Mouse (Mus musculus): Measurements from ENCODE around the gene Ugt1a6b. TPM values are rescaled to one million over a fixed set of nuclear protein-coding genes. Genes with fewer than 3 reads are reported as not detected.
"Not testable (repeated sequence)": the region's sequence is repeated elsewhere in the genome, so short reads cannot be mapped to it uniquely, and the experiment has no call there.

Ugt1a6b gene
- polyA plus RNA-seq, 1 experiment from 2014 or later, result 4.0 TPM

GRCm38 (mm10) chr1:88109027-88109557, 6.0 kb downstream of the Ugt1a6b start:
- H3K9ac ChIP-seq (ENCODE audit: low read depth, low read length); ATAC-seq; H3K9me3 ChIP-seq (ENCODE audit: control insufficient read depth, low read length); H3K4me1 ChIP-seq (ENCODE audit: control insufficient read depth, insufficient read depth, low read depth, low read length); H3K27ac ChIP-seq (ENCODE audit: low read depth, low read length); H3K27me3 ChIP-seq (replicated peaks; ENCODE audit: control insufficient read depth, insufficient read depth, low read length); H3K4me2 ChIP-seq (ENCODE audit: low read length); H3K4me3 ChIP-seq (ENCODE audit: low read length); H3K36me3 ChIP-seq (ENCODE audit: control insufficient read depth, insufficient read depth, low read length): not testable (repeated sequence)
- WGBS, result 68% methylated on average over 2 of the region's 2 CpGs

DNA sequence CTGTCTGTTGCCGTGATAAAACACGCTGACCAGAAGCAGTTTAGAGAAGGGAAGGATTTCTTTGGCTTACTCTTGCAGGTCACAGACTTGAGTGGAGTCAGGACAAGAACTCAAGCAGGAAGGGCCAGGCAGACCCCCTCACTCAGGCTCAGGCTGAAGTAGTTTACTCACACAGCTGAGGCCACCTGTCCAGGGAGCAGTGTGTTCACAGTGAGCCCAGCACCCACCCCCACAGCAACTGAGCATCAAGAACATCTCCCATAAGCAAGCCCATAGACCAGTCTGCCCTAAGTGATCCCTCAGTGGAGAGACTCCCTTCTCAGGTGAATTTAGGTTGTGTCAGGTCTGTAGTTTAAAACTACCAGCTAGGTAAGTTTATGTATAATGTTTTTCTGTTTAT, 6.6 kb downstream of the Ugt1a6b start:
- not testable (repeated sequence) for H3K27me3 ChIP-seq (replicated peaks; ENCODE audit: control insufficient read depth, insufficient read depth, low read length); H3K4me1 ChIP-seq (ENCODE audit: control insufficient read depth, insufficient read depth, low read depth, low read length); H3K9ac ChIP-seq (ENCODE audit: low read depth, low read length); H3K36me3 ChIP-seq (ENCODE audit: control insufficient read depth, insufficient read depth, low read length); H3K27ac ChIP-seq (ENCODE audit: low read depth, low read length); H3K4me3 ChIP-seq (ENCODE audit: low read length); H3K4me2 ChIP-seq (ENCODE audit: low read length); H3K9me3 ChIP-seq (ENCODE audit: control insufficient read depth, low read length); ATAC-seq
- WGBS, result 84% methylated on average over 2 of the region's 2 CpGs

DNA sequence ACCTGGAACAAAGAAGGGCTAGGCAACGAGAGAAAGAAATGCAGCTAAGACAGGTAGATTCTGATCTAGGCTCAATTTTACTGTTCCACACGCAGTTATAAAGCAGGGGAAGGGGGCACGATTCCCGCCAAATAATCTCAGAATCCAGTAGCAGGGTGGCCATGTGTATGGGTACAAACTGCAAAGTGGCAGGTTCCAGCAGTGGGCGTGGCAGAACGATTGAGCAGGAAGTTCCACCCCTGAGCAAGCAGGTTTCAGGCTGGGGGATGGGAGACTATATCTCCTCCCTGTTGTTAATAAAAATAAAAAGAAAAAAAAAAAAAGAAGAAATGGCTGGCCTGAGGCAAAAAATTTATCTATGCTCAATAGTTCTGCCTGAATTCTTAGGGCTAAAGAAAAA, 9.7 kb downstream of the Ugt1a6b start:
- 93% methylated on average over 6 of the region's 6 CpGs for WGBS
- not testable (repeated sequence) for ATAC-seq; H3K27ac ChIP-seq (ENCODE audit: low read depth, low read length); H3K4me2 ChIP-seq (ENCODE audit: low read length); H3K4me1 ChIP-seq (ENCODE audit: control insufficient read depth, insufficient read depth, low read depth, low read length); H3K27me3 ChIP-seq (replicated peaks; ENCODE audit: control insufficient read depth, insufficient read depth, low read length); H3K36me3 ChIP-seq (ENCODE audit: control insufficient read depth, insufficient read depth, low read length); H3K4me3 ChIP-seq (ENCODE audit: low read length); H3K9me3 ChIP-seq (ENCODE audit: control insufficient read depth, low read length); H3K9ac ChIP-seq (ENCODE audit: low read depth, low read length)

GRCm38 (mm10) chr1:88120550-88120949, 17.5 kb downstream of the Ugt1a6b start:
- not testable (repeated sequence) for H3K9me3 ChIP-seq (ENCODE audit: control insufficient read depth, low read length); ATAC-seq; H3K36me3 ChIP-seq (ENCODE audit: control insufficient read depth, insufficient read depth, low read length); H3K4me2 ChIP-seq (ENCODE audit: low read length); H3K4me1 ChIP-seq (ENCODE audit: control insufficient read depth, insufficient read depth, low read depth, low read length); H3K27me3 ChIP-seq (replicated peaks; ENCODE audit: control insufficient read depth, insufficient read depth, low read length); H3K9ac ChIP-seq (ENCODE audit: low read depth, low read length); H3K4me3 ChIP-seq (ENCODE audit: low read length); H3K27ac ChIP-seq (ENCODE audit: low read depth, low read length)
- 12% methylated on average over 4 of the region's 4 CpGs for WGBS

DNA sequence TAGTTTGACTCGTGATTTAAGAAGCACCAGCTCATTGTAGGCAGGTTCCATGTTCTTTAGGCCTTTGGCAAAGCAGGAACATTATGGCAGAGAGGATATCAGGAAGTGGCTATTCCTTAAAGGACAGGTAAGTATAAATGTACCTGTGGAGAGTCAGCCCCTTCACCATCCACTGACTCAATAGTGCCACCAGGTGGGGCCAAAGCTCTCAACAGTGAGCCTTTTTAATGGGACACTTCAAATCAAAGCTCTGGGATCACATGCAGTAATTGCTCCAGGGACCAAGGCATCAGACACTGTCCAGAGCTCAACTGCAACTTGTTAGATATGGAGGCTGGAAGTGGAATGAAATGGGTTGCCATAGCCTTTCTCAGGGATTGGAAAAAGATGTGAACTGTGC, 18.5 kb downstream of the Ugt1a6b start:
- ATAC-seq; H3K36me3 ChIP-seq (ENCODE audit: control insufficient read depth, insufficient read depth, low read length); H3K4me3 ChIP-seq (ENCODE audit: low read length); H3K27ac ChIP-seq (ENCODE audit: low read depth, low read length); H3K4me1 ChIP-seq (ENCODE audit: control insufficient read depth, insufficient read depth, low read depth, low read length); H3K4me2 ChIP-seq (ENCODE audit: low read length); H3K9me3 ChIP-seq (ENCODE audit: control insufficient read depth, low read length); H3K27me3 ChIP-seq (replicated peaks; ENCODE audit: control insufficient read depth, insufficient read depth, low read length); H3K9ac ChIP-seq (ENCODE audit: low read depth, low read length): not testable (repeated sequence)
- WGBS, result no CpG with 5 or more reads among the region's 1 CpGs

GRCm38 (mm10) chr1:88125827-88126360, 22.8 kb downstream of the Ugt1a6b start:
- not testable (repeated sequence) for H3K36me3 ChIP-seq (ENCODE audit: control insufficient read depth, insufficient read depth, low read length); H3K4me3 ChIP-seq (ENCODE audit: low read length); ATAC-seq; H3K9ac ChIP-seq (ENCODE audit: low read depth, low read length); H3K4me2 ChIP-seq (ENCODE audit: low read length); H3K27ac ChIP-seq (ENCODE audit: low read depth, low read length); H3K27me3 ChIP-seq (replicated peaks; ENCODE audit: control insufficient read depth, insufficient read depth, low read length); H3K9me3 ChIP-seq (ENCODE audit: control insufficient read depth, low read length); H3K4me1 ChIP-seq (ENCODE audit: control insufficient read depth, insufficient read depth, low read depth, low read length)
- 85% methylated on average over 3 of the region's 4 CpGs for WGBS

GRCm38 (mm10) chr1:88129091-88129490, 26.0 kb downstream of the Ugt1a6b start:
- not testable (repeated sequence) for H3K9ac ChIP-seq (ENCODE audit: low read depth, low read length); H3K4me1 ChIP-seq (ENCODE audit: control insufficient read depth, insufficient read depth, low read depth, low read length); ATAC-seq; H3K27me3 ChIP-seq (replicated peaks; ENCODE audit: control insufficient read depth, insufficient read depth, low read length); H3K36me3 ChIP-seq (ENCODE audit: control insufficient read depth, insufficient read depth, low read length); H3K9me3 ChIP-seq (ENCODE audit: control insufficient read depth, low read length); H3K4me3 ChIP-seq (ENCODE audit: low read length); H3K4me2 ChIP-seq (ENCODE audit: low read length); H3K27ac ChIP-seq (ENCODE audit: low read depth, low read length)
- WGBS, result 89% methylated on average over 2 of the region's 2 CpGs

- ATAC-seq; H3K9me3 ChIP-seq (ENCODE audit: control insufficient read depth, low read length); H3K27ac ChIP-seq (ENCODE audit: low read depth, low read length); H3K27me3 ChIP-seq (replicated peaks; ENCODE audit: control insufficient read depth, insufficient read depth, low read length); H3K4me1 ChIP-seq (ENCODE audit: control insufficient read depth, insufficient read depth, low read depth, low read length); H3K4me3 ChIP-seq (ENCODE audit: low read length); H3K4me2 ChIP-seq (ENCODE audit: low read length); H3K36me3 ChIP-seq (ENCODE audit: control insufficient read depth, insufficient read depth, low read length); H3K9ac ChIP-seq (ENCODE audit: low read depth, low read length): not testable (repeated sequence)
- 86% methylated on average over 1 of the region's 1 CpGs for WGBS
These were observed 27.2 kb downstream of the Ugt1a6b start for GRCm38 (mm10) chr1:88130223-88130622.

DNA sequence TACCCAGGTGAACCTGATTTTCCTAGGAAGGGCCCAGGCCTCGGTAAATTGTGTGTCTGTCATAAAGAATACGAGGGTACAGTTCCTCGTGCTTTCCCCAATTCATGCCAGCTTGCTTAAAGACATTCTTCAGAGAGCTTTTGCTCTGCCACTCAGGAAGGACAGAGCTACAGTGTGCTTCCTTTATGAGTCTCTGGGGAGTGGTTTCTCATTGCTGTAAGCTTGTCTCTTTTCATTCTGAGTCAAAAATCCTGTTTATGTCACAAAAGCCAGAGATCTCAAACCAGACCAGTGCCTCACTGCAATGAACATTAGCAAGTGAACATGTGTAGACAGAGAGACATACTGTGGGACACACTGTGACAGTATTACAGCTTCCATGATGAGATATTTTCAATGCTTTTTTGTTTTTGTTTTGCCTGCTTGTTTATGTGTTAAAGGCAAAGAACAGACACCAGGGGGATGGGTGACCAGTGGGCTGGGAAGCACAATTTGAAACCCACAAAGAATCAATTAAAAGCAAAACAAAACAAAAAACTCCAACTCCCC, 30.9 kb downstream of the Ugt1a6b start:
- WGBS, result 61% methylated on average over 3 of the region's 3 CpGs

More for the DNA sequence above, 30.9 kb downstream of the Ugt1a6b start:
- Histone ChIP-seq H3K9me3 (ENCODE audit: control insufficient read depth, low read length) (no peaks in the 10 kb centered on the region), H3K9ac (ENCODE audit: low read depth, low read length) (no peak overlapping the region), H3K27ac (ENCODE audit: low read depth, low read length) (peak overlapping the region; percentile 1; the same call in 1 of the 2 replicates), H3K36me3 (ENCODE audit: control insufficient read depth, insufficient read depth, low read length) (no peaks in the 10 kb centered on the region), H3K27me3 (replicated peaks; ENCODE audit: control insufficient read depth, insufficient read depth, low read length) (no peaks in the 10 kb centered on the region), H3K4me2 (ENCODE audit: low read length) (no peak overlapping the region), H3K4me1 (ENCODE audit: control insufficient read depth, insufficient read depth, low read depth, low read length) (no peaks in the 10 kb centered on the region), H3K4me3 (ENCODE audit: low read length) (no peak overlapping the region)
- peak; percentile 60 for ATAC-seq

All from hindbrain, embryonic 16.5 days (tissue).